Mouse (Mus musculus) bone marrow macrophage, adult 2 months (primary cell): ENCODE measurements at regions not wholly inside any gene's neighbourhood (a gene's known extent, or its start where the extent isn't known, plus 50 kb on each side); places are given as distances from the start of the nearest gene placed in this dataset.

Source experiments
- H3K27ac ChIP-seq: 2 replicates; pipeline ENCODE4 v1.5.1; 2012; ENCODE audit warnings: low read depth, low read length; ENCODE audit not compliant: insufficient read depth
- H3K4me1 ChIP-seq: 2 replicates; pipeline ENCODE4 v1.6.1; 2012; ENCODE audit warnings: low read length; ENCODE audit not compliant: control insufficient read depth, insufficient read depth
- H3K4me3 ChIP-seq: 2 replicates; pipeline ENCODE4 v1.5.1; 2012; ENCODE audit warnings: mild to moderate bottlenecking, low read length, moderate library complexity; ENCODE audit not compliant: insufficient read depth
- CTCF ChIP-seq: IDR thresholded peaks from 2 replicates; pipeline ENCODE4 v1.5.1; 2012; ENCODE audit warnings: low read depth, mild to moderate bottlenecking, low read length, moderate library complexity
- POLR2A ChIP-seq: IDR thresholded peaks from 2 replicates; pipeline ENCODE4 v1.6.1; 2012; ENCODE audit warnings: mild to moderate bottlenecking, low read depth, low read length, borderline replicate concordance

DNA sequence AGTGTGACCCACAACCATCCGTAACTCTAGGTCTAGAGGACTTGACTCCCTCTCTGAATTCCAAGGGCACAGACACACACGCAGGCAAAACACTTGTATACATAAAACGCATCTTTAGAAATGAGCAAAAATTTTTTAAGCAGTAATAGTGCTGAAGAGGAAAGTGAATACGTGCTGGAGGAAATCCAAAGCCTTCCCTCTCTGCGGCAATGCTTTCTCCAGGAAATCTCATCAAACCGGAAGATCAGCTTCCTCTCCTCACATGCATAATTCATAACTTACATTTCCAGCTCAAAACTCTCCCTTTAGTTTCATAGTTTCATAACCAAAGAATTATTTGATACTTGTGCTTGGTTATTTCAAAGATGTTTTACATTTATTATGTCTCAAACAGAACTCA lies 209.3 kb upstream of the Cited2 start:
- Histone ChIP-seq H3K4me1 (no peaks in the 10 kb centered on the region), H3K4me3 (no peak overlapping the region), H3K27ac (no peak overlapping the region)
- TF ChIP-seq POLR2A (no peak), CTCF (no peak)

DNA sequence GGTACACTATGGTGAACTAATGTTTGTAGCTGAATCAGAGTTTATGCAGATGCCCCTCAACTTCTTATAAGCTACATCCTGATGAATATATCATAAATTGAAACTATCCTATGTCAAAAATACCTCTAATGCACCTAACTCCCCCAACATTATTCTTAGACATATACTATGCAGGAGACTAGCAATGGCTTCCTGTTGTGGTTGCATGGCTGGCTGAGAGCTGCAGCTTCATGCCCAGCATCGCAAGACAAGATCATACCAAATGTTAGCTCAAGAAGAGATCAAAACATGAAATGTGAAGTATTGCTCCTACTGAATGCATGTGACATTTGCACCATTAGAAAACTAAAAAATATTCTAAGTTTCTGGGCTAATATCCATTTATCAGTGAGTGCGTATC lies 206.9 kb upstream of the Cited2 start:
- Histone ChIP-seq H3K4me3 (no peak overlapping the region), H3K4me1 (peaks cover 4% of the 10 kb centered on the region), H3K27ac (no peak overlapping the region)
- no peak for TF ChIP-seq CTCF
- no peak for TF ChIP-seq POLR2A

DNA sequence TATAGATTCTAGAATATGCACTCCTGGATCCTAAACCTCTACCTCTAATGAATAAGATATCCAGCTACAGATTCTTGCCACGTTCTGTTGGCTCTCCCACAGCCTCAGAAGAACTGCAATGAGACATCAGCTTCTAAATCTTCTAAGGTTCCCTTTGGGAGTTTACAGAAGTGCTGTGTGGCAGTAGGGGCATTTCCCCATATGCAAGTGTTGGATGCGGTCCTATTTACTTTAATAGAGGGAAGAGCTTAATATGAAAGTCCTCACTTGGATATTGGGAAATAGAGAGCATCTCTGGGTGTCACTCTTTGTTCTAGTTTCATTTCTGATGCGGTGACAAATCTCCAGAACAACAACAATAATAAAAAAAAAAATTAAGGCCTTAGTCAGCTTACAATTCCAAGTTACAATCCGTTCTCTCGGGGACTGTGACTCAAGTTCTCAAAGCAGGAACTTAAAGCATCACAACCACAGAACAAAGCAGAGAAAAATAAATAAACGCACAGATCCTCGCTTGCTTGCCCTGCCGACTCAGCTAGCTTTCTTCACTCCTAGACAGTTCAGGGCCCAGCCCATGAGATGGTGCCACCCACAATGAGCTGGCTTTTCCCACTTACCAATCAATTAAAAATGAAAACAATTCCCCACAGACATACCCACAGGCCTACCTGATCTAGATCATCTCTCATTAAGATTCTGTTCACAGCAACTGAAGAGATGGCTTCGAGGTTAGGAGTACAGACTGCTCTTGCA lies 204.4 kb upstream of the Cited2 start:
- no peak for TF ChIP-seq POLR2A
- TF ChIP-seq CTCF = no peak
- peak overlapping the region; percentile 25; the same call in 1 of the 2 replicates for H3K4me3 ChIP-seq
- peak overlapping the region; percentile 79 for H3K27ac ChIP-seq
- peaks cover 19% of the 10 kb centered on the region for H3K4me1 ChIP-seq

DNA sequence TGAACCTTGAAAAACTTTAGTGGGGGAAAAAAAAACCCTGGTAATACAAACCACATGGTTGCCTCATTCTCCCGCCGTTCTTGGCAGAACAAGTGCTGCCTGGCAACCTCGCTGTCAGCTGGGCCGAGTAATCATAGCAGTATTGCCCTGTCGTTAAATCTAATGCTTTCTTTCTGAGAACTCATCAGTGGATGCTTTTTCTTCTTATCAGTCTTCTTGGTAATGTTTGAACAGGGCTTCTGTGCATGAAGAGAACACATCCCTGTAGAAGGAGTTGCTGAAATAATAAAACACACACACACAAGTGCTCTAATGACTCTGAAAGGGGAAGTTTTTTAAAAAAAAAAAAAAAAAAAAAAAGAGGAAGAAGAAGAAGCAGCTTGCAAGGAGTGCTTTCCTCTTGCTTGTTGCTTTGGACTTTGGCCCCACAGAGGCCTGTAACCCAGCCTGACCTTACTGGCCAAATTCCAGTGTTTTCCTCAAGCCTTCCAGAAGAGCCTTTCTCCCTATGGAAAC lies 200.9 kb upstream of the Cited2 start:
- TF ChIP-seq POLR2A = no peak
- no peak for TF ChIP-seq CTCF
- Histone ChIP-seq H3K4me1 (peaks cover 23% of the 10 kb centered on the region), H3K27ac (peak overlapping the region; percentile 88), H3K4me3 (peak overlapping the region; percentile 42)

DNA sequence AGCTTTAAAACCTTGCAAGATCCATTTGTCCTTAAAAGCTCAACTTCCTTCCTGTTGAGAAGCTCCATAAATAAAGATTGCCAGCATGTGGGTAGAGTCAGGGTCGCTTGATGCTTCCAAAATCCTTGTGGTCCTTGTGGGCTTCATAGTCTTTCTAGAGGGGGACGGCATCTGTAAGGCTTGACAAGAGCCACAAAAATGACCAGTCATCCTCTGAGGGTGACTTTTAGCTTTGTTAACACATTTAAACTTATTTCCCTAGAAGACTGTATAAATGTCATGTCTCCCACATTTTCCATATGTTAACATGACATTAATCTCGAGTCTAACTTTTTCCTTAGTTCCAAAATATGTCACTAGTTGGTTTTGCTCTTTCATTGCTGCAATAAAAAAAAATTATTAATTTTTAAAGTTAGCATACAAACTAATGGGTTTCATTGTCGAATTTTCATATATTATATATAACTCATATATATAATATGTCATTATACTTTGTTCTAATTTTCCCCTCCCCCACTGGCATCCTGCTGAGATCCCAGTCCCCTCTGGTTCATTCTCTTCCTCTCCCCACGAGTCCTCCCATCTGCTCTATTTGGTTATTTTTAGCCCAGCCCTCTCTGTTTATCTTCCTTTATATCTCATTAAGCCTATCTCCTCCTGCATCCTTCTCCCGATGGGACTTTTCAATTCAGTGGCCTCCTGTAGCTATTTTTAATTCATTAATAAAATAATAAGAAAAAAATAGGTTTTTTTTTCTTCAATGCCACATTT lies 199.3 kb upstream of the Cited2 start:
- Histone ChIP-seq H3K27ac (no peak overlapping the region), H3K4me1 (peaks cover 36% of the 10 kb centered on the region)

DNA sequence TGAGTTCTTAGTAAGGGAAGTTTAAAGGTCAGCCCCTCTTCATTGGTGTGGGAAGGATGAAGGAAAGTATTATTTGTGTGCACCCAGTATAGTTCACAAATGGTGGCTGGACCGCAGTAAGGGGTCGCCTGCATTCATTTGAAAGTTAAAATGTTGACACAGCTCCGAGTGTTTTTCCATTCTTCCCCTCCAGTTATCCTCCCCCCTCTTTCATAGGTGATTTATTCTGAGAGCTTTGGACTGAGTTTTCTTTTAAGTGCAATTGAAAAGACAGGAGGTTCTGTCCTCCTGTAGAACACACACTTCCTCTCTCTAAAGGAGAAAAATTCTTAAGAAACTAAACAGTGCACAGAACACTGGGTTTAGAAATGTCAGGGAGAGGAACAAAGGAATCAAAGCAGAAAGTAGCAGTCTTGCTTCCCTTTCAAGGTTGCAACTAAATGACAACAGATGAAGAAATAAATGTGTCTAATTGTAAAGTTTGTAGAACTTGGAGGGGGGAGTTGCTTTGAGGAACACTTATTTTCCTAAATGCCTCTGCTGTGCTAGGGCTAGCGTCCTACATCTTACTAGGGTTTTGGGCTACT lies 195.8 kb upstream of the Cited2 start:
- no peak overlapping the region for H3K4me3 ChIP-seq
- peak overlapping the region; percentile 39 for H3K27ac ChIP-seq
- H3K4me1 ChIP-seq = peaks cover 31% of the 10 kb centered on the region
- no peak for TF ChIP-seq POLR2A
- no peak for TF ChIP-seq CTCF

More for the DNA sequence above, 199.3 kb upstream of the Cited2 start:
- TF ChIP-seq CTCF = no peak
- no peak for TF ChIP-seq POLR2A
- H3K4me3 ChIP-seq = no peak overlapping the region

DNA sequence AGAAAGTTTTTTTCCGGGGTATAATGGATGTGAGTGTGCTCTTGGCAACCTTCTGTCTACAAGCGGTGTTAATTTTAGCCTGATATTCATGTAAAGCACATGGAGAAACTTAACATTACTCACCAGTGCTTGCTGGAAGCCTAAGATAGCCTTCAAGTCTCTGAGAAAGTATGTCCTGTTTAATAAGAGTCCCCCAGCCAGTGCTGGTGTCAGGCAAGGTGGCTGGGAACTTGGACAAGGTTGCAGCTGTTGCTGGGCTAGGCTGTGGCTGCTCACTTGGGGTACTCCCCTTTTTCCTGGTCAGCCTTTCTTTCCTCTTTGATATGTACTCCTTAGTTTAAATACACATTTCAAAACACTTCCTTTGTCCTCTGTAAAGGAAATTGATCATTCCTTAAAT lies 194.9 kb upstream of the Cited2 start:
- H3K4me1 ChIP-seq = peaks cover 25% of the 10 kb centered on the region
- TF ChIP-seq CTCF = no peak
- no peak for TF ChIP-seq POLR2A
- peak overlapping the region; percentile 24 for H3K27ac ChIP-seq
- H3K4me3 ChIP-seq = no peak overlapping the region

DNA sequence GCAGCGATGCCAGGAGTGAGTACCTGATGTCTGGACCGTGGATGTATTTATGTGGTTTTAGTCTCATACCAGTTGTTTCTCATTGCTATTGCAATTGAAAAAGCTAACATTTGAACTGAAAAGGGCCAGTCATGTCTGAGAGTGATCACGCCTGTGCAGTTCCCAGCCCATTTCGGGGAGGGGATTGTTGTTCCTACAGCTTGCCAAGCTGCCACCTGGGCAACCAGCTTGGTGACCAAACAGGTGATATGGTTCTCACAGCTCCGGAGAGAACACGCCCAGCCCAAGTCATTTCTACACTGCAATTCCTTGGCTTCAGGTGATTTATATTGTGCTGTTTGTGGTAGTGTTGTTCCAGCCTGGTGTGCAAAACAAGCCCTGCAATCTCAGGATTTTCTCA lies 194.2 kb upstream of the Cited2 start:
- Histone ChIP-seq H3K4me3 (no peak overlapping the region), H3K27ac (0 out of 2 replicates have a peak overlapping the region, but pooled peaks have one; percentile 5), H3K4me1 (peaks cover 20% of the 10 kb centered on the region)
- no peak for TF ChIP-seq POLR2A
- no peak for TF ChIP-seq CTCF

DNA sequence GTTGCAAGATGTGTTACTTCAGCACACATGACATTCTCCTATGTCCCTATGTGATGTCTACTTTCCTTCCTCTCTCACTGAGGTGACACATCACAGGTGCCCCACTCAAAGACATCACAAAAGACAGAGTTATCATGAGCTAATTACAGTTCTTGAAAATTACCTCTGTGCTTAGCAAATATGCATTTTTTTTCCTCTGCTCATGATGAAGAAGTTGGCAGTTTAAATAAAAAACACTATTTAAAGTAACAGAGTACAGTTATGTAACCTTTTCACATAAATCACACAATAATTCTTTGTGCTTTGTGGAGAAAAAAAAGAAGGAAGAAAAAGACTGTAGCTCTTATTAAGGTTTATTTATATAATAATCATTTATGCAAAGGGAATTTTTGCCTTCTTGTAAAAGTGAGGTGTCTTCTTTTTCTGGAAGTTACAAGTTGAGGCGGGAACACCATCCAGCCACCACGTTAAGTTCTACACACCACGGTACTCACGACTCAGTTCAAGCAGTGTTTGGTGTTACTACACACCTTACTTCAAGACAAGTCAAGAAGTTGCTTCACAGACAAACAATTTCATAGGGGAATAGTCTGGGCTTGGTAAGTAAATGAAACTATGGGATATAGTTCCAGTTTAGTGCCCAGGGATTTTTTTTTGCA lies 193.0 kb upstream of the Cited2 start:
- TF ChIP-seq POLR2A (no peak), CTCF (no peak)
- peaks cover 18% of the 10 kb centered on the region for H3K4me1 ChIP-seq
- no peak overlapping the region for H3K27ac ChIP-seq
- H3K4me3 ChIP-seq = no peak overlapping the region

DNA sequence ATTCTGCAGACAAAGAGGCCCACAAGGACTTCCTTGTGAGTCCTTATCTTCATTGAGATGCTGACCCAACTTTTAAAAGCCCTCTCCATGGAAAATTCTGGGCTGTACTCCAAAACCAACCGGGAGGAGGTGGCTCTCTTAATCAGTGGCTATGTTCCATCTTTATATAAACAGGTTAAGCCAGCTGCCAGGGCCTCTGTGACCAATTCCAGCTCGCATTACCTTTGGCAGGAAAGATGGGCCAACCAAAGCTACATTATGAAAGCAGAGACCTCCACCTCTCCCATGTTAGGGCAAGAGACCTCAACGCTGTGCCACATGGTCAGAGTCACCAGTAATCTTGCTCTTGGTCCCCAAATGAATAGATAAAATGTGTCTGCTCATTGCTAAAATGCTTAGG lies 192.0 kb upstream of the Cited2 start:
- TF ChIP-seq POLR2A (no peak), CTCF (no peak)
- no peak overlapping the region for H3K27ac ChIP-seq
- peaks cover 16% of the 10 kb centered on the region for H3K4me1 ChIP-seq
- no peak overlapping the region for H3K4me3 ChIP-seq
